Mouse (Mus musculus) thymus, postnatal 10 days (tissue): Measurements from ENCODE around the gene Cryga.

Experiments
- DNase-seq, 2 experiments: peaks; one replicate each; pipeline ENCODE4 v3.0.0; 2021; ENCODE audit warnings: low spot score in 2 of 2

Cryga gene

GRCm38 (mm10) chr1:65103273-65103672, at the start of gene Cryga:
Gene Cryga, minus strand, starts transcription at chr1:65103373.
- no peak for DNase-seq

GRCm38 (mm10) chr1:65147971-65148370, 44.8 kb upstream of the Cryga start:
- no peak for DNase-seq

- DNase-seq, result no peak
Measured at GRCm38 (mm10) chr1:65147326-65147725, 44.2 kb upstream of the Cryga start.

- DNase-seq, result no peak
Measured at GRCm38 (mm10) chr1:65146601-65147000, 43.4 kb upstream of the Cryga start.

- DNase-seq, result no peak
Measured at GRCm38 (mm10) chr1:65144783-65145182, 41.6 kb upstream of the Cryga start.

- no peak for DNase-seq
Measured at GRCm38 (mm10) chr1:65137560-65137959, 34.4 kb upstream of the Cryga start.

- DNase-seq, result no peak
Measured at GRCm38 (mm10) chr1:65132833-65133232, 29.7 kb upstream of the Cryga start.

- DNase-seq, result no peak
Measured at GRCm38 (mm10) chr1:65131671-65132070, 28.5 kb upstream of the Cryga start.

GRCm38 (mm10) chr1:65130226-65130625, 27.1 kb upstream of the Cryga start:
- DNase-seq, result no peak

- no peak for DNase-seq
Measured at GRCm38 (mm10) chr1:65129634-65130180, 26.5 kb upstream of the Cryga start.

- no peak for DNase-seq
Measured at GRCm38 (mm10) chr1:65122574-65123372, 19.6 kb upstream of the Cryga start, which contains the start of gene D630023F18Rik. Gene D630023F18Rik, minus strand, starts transcription at chr1:65123214.

- DNase-seq, result no peak
Measured at GRCm38 (mm10) chr1:65119438-65119837, 16.3 kb upstream of the Cryga start, which contains the start of gene Gm28845. Gene Gm28845, minus strand, starts transcription at chr1:65119558.

- no peak for DNase-seq
Measured at GRCm38 (mm10) chr1:65118150-65118913, 15.2 kb upstream of the Cryga start.

GRCm38 (mm10) chr1:65113536-65114172, 10.5 kb upstream of the Cryga start:
- DNase-seq, result no peak

- no peak for DNase-seq
Measured at GRCm38 (mm10) chr1:65112807-65113196, 9.6 kb upstream of the Cryga start.

GRCm38 (mm10) chr1:65112031-65112806, 9.0 kb upstream of the Cryga start:
- DNase-seq, result peak in 1 of 2 experiments; percentile 33

- DNase-seq, result no peak
Measured at GRCm38 (mm10) chr1:65109756-65110435, 6.7 kb upstream of the Cryga start.

GRCm38 (mm10) chr1:65109196-65109595, 6.0 kb upstream of the Cryga start:
- DNase-seq, result no peak

- DNase-seq, result no peak
Measured at GRCm38 (mm10) chr1:65107654-65108279, 4.6 kb upstream of the Cryga start.

GRCm38 (mm10) chr1:65096953-65097352, 6.2 kb downstream of the Cryga start:
- DNase-seq, result no peak
